Mouse (Mus musculus) bone marrow macrophage, adult 2 months (primary cell): ENCODE measurements at regions not wholly inside any gene's neighbourhood (a gene's known extent, or its start where the extent isn't known, plus 50 kb on each side); places are given as distances from the start of the nearest gene placed in this dataset.

ENCODE experiments used
- H3K27ac ChIP-seq: 2 replicates; pipeline ENCODE4 v1.5.1; 2012; ENCODE audit warnings: low read depth, low read length; ENCODE audit not compliant: insufficient read depth
- H3K4me1 ChIP-seq: 2 replicates; pipeline ENCODE4 v1.6.1; 2012; ENCODE audit warnings: low read length; ENCODE audit not compliant: control insufficient read depth, insufficient read depth
- H3K4me3 ChIP-seq: 2 replicates; pipeline ENCODE4 v1.5.1; 2012; ENCODE audit warnings: mild to moderate bottlenecking, low read length, moderate library complexity; ENCODE audit not compliant: insufficient read depth
- CTCF ChIP-seq: IDR thresholded peaks from 2 replicates; pipeline ENCODE4 v1.5.1; 2012; ENCODE audit warnings: low read depth, mild to moderate bottlenecking, low read length, moderate library complexity
- POLR2A ChIP-seq: IDR thresholded peaks from 2 replicates; pipeline ENCODE4 v1.6.1; 2012; ENCODE audit warnings: mild to moderate bottlenecking, low read depth, low read length, borderline replicate concordance

DNA sequence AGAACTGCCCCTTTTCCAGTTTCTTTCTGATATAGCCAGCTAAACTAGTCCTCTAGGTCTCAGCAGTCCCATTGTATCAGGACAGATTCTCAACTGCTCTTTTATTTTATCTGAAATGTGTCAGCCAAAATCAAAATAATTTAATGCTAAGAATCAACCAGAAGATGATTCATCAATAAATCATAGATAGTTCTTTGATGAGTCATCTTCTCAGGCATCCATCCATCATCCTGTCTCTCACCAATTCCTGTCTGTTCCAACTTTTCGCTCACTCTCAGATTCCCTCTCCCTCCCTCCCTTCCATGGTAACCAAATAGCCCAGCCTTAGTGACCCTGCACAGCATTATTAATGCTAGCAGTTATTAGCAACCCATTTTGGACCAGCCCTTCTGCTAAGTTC is 134.0 kb upstream of the Slc24a5 start:
- no peak overlapping the region for H3K27ac ChIP-seq
- TF ChIP-seq POLR2A, result no peak
- TF ChIP-seq CTCF, result no peak
- no peak overlapping the region for H3K4me3 ChIP-seq
- no peaks in the 10 kb centered on the region for H3K4me1 ChIP-seq

DNA sequence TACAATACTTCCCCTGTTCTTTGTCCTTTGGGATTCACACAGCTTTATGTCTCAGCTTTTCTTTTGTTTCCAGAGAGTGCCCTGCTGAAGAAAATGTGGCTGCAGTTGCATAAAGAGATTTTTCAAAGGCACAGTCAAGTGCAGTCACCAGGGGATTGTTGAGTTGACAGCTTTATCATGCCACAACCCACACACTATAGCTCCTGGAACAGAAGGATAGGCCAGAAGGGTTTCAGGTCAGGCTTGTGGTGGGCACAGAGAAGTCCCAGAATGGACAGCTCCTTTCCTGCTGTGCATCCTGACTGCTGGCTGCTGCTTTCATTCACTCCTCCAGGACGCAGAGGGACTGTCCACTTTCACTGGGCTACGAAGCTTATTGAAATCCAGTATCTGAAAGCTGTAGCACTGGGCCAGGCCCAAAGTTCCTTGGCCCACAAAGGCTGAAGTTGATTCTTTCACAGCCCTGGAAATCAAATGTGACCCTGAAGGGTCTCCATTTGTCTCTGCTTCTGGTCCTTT is 119.6 kb upstream of the Slc24a5 start:
- TF ChIP-seq POLR2A (no peak), CTCF (no peak)
- Histone ChIP-seq H3K27ac (no peak overlapping the region), H3K4me1 (no peaks in the 10 kb centered on the region), H3K4me3 (no peak overlapping the region)

DNA sequence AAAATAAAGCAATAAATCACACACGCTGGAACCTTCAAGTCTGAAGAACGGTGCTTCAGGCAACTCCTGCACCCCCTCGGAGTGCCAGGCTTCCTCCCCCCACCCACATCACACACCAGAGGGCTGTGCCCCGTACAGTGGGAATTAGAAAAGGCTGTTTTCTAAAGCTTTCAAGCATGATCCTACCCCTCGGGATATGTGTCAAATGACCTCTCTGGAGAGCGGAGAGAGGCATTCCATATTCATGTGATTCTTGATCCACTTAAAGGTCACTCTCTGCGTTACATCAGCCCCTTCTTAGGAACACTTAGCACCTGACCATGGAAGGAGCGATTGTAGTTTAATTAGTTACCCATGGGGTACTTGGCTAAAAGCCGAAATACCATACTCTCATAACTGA is 119.1 kb upstream of the Slc24a5 start:
- Histone ChIP-seq H3K4me1 (no peaks in the 10 kb centered on the region), H3K27ac (no peak overlapping the region), H3K4me3 (no peak overlapping the region)
- TF ChIP-seq CTCF (no peak), POLR2A (no peak)

DNA sequence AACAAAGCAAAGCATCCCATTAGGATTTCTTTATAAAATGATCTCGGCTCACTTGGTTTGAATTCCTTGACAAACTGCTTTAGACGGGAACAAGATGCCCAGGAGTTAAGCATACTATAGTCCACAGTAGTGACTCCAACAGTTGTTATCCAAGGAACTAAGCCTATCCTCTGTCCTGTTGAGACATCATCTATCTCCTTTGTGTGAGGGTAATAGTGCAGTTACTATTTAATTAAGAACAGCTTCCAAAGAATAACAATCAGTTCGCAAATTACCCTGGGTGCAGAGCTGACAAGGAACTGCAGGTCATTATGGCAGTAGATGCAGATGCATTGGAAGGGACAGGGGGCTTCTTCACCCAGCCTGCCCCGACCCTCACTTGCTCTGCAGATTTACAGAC is 115.7 kb upstream of the Slc24a5 start:
- TF ChIP-seq CTCF, result no peak
- no peak for TF ChIP-seq POLR2A
- H3K4me1 ChIP-seq, result no peaks in the 10 kb centered on the region
- no peak overlapping the region for H3K27ac ChIP-seq
- H3K4me3 ChIP-seq, result no peak overlapping the region

DNA sequence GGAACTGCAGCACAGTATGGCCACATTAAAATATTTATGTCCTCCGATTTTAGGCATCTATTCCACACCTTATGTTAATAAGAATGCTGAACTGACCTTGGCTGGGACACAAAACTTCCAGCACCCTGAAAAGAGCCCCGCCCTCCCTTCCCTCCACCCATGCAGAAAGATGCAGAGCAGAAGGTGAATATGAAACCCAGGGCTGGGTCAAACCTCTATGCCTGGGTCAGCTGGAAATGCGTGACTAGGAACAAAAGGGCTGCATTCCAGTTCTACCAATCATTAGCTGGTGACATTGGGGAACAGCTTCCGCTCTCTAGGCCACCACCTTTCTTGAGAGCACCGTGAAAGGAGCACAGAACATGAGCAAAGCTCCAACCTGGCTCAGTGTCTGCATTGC is 114.9 kb upstream of the Slc24a5 start:
- Histone ChIP-seq H3K4me1 (no peaks in the 10 kb centered on the region), H3K4me3 (no peak overlapping the region), H3K27ac (no peak overlapping the region)
- TF ChIP-seq CTCF (no peak), POLR2A (no peak)

DNA sequence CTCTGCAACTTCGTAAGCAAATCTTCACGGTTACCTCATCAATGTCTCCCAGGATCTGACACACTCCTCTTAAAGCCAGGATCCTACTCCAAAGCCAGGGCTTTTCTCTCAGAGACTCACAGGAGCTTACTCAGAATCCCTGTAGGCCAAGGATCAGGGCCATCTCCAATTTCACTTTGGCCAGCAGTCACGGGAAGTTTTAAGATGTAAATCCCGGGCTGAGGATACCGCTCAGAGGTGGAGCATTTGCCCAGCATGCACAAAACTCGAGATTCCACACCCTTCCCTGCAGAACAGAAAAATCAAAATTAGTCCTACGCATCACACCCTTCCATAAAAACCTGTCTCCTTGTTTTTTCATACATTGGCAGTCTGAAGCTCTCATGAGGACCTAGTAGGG is 112.1 kb upstream of the Slc24a5 start:
- Histone ChIP-seq H3K4me1 (no peaks in the 10 kb centered on the region), H3K27ac (no peak overlapping the region), H3K4me3 (no peak overlapping the region)
- TF ChIP-seq POLR2A (no peak), CTCF (no peak)

DNA sequence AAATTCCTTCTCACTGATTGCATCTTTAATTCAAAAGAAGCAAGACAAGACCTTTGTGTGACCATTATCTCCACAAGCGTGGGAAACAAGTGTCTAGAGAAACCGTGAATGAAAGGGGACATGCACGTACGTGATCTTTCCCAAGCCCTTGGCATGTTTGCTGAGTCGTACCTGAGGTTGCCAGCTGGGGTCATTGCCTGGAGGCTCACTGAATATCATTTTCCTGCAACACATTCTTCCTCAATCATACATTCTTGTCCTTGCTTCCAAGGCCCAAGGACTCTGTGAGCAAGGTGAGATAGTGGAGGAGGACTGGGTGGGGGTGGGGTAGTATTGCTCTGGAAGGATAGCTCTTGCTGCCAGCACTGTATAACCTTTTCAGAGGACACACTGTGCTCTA is 108.5 kb upstream of the Slc24a5 start:
- Histone ChIP-seq H3K27ac (no peak overlapping the region), H3K4me1 (no peaks in the 10 kb centered on the region), H3K4me3 (no peak overlapping the region)
- TF ChIP-seq CTCF (no peak), POLR2A (no peak)

DNA sequence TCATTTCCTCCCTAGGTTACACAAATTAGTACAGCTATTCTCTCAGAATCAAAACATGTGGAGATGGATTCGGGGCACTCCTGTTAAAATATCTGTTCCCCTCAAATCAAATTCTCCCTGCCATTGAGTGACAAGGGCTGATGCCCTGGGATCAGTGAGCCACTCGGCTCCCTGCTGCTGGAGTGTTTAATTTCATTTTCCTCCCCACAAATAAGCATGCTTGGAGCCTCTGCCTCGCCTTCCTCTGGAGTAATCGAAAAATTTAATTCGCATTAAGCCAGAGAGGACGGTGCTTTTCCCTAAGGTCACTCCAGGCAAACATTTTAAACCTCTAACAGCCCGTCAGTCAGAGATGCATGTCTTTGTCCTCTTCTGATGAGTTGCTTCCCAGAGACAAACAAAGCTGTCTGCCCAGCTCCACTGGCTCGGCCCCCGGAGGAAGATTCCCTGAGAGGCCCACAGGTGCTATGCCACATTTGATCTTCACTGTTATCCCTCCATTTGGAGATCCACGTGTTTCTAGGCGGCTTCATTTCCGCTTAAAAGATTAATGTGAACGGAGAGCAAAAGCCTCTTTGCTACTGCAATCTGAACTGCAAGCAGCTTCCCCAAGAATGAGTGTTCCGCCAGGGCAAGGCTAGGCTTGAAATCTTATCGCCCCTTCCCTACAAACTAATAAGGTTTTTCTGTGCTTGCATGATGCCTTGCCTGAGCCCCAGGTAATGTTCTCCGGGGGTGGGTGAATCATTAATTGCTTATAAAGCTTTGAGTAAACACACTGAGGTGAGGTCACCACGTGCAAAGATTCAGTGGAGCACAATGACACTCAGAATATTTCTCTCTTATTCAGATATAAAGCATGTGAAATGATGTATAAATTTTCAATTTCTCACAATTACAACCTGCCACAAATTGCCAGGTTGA is 95.8 kb upstream of the Slc24a5 start:
- no peaks in the 10 kb centered on the region for H3K4me1 ChIP-seq
- TF ChIP-seq CTCF (no peak), POLR2A (no peak)
- no peak overlapping the region for H3K27ac ChIP-seq
- H3K4me3 ChIP-seq, result no peak overlapping the region

DNA sequence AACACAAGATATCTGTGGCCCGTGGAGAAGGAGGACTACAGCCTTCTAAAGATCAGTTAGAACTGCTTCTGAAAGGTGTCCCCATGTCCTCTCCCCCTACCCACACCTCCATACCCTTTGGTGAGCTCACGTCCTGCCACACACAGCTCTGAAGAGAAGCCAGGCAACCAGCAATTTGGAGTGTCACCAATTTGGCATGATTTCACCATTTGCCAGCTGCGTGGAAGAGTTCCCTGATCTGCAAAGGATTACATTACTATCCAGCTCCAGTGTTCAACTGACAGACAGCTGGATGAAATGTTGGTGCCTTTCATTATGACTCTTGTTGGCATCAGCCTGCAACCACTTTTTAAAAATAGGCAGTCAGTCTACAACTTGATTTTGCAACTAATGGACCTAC is 92.8 kb upstream of the Slc24a5 start:
- Histone ChIP-seq H3K4me3 (no peak overlapping the region), H3K27ac (no peak overlapping the region), H3K4me1 (no peaks in the 10 kb centered on the region)
- TF ChIP-seq POLR2A, result no peak
- TF ChIP-seq CTCF, result no peak

DNA sequence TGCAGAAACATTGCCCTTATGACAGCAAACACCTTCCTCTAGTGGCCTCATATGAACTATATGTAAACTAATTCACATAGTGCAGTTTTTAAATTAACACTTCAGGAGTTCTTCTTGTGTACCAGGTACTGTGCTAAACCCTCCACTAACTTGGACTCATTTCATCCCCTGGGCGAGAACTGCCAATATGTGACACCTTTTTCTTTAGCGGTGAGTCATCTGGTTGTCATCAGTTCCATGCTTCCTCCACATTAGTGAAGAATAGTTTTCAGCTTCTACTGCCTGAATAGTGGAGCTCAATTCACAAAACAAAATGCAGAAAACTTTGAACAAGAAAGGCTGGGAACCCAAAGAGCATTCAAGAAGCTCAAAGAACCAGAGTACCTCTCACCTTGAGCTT is 76.9 kb upstream of the Slc24a5 start:
- no peak overlapping the region for H3K4me3 ChIP-seq

More for the DNA sequence above, 76.9 kb upstream of the Slc24a5 start:
- Histone ChIP-seq H3K27ac (no peak overlapping the region), H3K4me1 (no peaks in the 10 kb centered on the region)
- TF ChIP-seq CTCF (no peak), POLR2A (no peak)
